Mouse (Mus musculus): ENCODE results near the gene Pkd1l1. TPM values are rescaled to one million over a fixed set of nuclear protein-coding genes. Genes with fewer than 3 reads are reported as not detected.
A peak's percentile ranks its signal among the peaks of the same experiment; 100 is the strongest.

Pkd1l1 gene
- polyA plus RNA-seq, 1 experiment from 2014 or later, result 0.09 TPM

DNA sequence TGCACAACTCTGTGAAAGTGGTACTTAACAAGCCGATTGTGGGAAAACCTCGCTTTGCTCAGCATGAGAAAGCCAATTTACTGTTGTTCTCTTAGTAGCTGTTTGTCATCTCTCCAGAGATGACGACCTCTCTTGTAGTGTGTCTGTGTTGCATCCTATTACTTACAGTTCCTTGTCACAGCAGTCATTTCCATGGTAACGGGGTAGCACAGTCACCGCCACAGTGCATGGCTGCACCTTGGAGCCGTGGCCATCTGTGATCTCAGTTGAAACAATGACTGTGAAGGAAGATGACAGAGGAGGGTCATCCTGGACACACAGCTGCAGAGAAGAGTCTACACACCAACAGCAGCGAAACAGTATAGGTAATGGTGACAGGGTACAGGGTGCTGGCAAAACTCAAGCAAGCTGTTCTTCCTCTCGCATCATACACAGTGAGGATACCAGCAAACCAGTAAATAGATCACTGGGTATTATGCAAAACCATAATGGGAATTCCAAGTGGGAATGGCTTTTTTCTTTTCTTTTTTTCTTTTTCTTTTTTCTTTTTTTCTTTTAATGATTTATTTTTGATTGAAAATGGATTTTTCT lies 56.9 kb downstream of the Pkd1l1 start:
- Histone ChIP-seq H3K4me2 (peak overlapping the region; percentile 28), H3K4me3 (no peak overlapping the region), H3K4me1 (peaks cover 5% of the 10 kb centered on the region; the same call in 1 of the 2 replicates), H3K9ac (no peak overlapping the region), H3K9me3 (replicated peaks) (no peaks in the 10 kb centered on the region), H3K36me3 (ENCODE audit: poor library complexity, severe bottlenecking) (no peaks in the 10 kb centered on the region), H3K27ac (peak overlapping the region; percentile 19; the same call in 1 of the 2 replicates), H3K27me3 (no peaks in the 10 kb centered on the region)
- 53% methylated on average over 8 of the region's 8 CpGs for WGBS
- peak; percentile 94 for ATAC-seq

DNA sequence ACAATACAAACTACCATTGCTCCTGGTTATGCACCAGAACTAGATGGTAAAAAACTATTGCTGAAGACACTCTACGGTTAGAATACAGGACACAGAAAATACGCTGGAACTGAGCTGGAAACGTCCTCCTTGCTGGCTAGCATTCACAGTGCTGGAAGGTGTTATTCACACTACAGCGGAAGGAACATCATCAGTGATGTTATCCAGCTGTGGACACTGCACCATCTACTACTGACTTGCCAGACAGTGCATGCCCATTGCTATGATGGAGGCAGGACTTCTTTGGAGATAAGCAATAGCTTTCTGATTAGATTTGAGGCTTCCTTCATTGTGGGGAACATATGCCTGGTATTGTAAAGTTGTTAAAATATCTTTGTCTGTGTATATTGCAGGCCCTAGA lies 90.3 kb downstream of the Pkd1l1 start:
- Histone ChIP-seq H3K27ac (no peak overlapping the region), H3K36me3 (ENCODE audit: poor library complexity, severe bottlenecking) (no peaks in the 10 kb centered on the region), H3K4me3 (no peak overlapping the region), H3K27me3 (no peaks in the 10 kb centered on the region), H3K4me2 (no peak overlapping the region), H3K9me3 (replicated peaks) (no peaks in the 10 kb centered on the region), H3K4me1 (no peaks in the 10 kb centered on the region), H3K9ac (no peak overlapping the region)
- no peak for ATAC-seq
- 96% methylated on average over 4 of the region's 4 CpGs for WGBS

DNA sequence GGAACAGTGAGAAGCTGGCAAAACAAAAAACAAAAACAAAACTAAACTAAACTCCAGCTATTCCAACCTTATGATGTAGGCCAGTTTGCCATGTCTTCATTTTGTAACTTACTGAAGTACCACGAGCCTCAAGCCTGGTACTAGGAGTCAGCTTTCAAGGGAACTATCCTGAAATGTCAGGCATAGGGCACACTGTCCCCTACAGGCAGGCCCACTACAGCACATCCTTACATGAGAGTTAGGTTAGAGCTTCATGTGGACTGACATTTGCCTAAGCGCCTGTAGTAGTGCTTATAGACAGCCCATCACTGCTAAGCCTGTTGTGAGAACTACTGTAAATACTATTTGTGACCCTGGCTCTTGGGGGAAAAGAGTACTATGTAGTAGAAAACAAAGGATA lies 91.5 kb downstream of the Pkd1l1 start:
- Histone ChIP-seq H3K9ac (no peak overlapping the region), H3K27ac (no peak overlapping the region), H3K27me3 (no peaks in the 10 kb centered on the region), H3K4me2 (no peak overlapping the region), H3K4me1 (no peaks in the 10 kb centered on the region), H3K4me3 (no peak overlapping the region), H3K36me3 (ENCODE audit: poor library complexity, severe bottlenecking) (no peaks in the 10 kb centered on the region), H3K9me3 (replicated peaks) (no peaks in the 10 kb centered on the region)
- WGBS, result 62% methylated on average over 2 of the region's 2 CpGs
- ATAC-seq, result no peak

DNA sequence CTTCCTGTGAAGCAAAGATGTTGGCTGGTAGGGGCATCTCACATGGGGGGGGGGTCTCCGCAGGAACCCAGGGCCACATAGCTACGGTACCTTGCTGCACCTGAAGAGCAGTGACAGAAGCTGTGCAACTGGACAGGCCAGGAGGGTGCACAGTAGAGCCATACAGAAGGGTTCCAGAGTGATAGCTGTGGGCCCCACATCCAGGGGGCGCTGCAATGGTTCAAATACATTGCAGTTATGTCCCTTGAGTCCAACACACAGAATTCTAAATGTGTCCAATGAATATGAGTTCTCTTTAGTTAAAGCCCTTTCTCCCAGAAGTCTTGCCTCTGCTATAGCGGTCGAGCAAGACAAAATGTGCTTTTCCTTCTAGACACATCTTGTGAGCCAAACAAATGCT lies 103.0 kb downstream of the Pkd1l1 start:
- no peak for ATAC-seq
- Histone ChIP-seq H3K27ac (no peak overlapping the region), H3K36me3 (ENCODE audit: poor library complexity, severe bottlenecking) (no peaks in the 10 kb centered on the region), H3K4me1 (no peaks in the 10 kb centered on the region), H3K9ac (no peak overlapping the region), H3K27me3 (no peaks in the 10 kb centered on the region), H3K4me3 (no peak overlapping the region), H3K9me3 (replicated peaks) (no peaks in the 10 kb centered on the region), H3K4me2 (no peak overlapping the region)
- 87% methylated on average over 5 of the region's 5 CpGs for WGBS

DNA sequence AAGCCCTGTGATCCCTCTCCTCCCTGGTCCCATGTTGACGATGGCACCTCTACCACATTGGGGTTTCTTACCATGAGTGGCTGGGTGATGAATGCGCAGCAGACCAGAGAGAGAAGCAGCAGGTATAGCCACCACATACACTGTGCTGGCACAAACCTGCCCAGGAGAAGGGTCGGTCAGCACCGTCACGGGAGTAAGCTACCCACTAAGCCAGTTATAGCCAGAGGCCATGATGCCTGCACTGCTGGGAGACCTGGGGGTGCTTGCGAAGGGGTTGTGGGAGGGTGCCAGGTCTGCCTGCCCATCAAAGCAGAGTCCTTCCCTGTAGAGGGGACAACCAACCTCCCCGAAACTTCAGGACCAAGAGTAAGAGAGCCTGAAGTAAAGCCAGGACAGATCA lies 107.0 kb downstream of the Pkd1l1 start:
- Histone ChIP-seq H3K27me3 (no peaks in the 10 kb centered on the region), H3K27ac (no peak overlapping the region), H3K4me3 (no peak overlapping the region), H3K4me1 (peaks cover 22% of the 10 kb centered on the region), H3K9me3 (replicated peaks) (no peaks in the 10 kb centered on the region), H3K36me3 (ENCODE audit: poor library complexity, severe bottlenecking) (no peaks in the 10 kb centered on the region), H3K4me2 (no peak overlapping the region), H3K9ac (no peak overlapping the region)
- ATAC-seq, result no peak
- 96% methylated on average over 7 of the region's 7 CpGs for WGBS

DNA sequence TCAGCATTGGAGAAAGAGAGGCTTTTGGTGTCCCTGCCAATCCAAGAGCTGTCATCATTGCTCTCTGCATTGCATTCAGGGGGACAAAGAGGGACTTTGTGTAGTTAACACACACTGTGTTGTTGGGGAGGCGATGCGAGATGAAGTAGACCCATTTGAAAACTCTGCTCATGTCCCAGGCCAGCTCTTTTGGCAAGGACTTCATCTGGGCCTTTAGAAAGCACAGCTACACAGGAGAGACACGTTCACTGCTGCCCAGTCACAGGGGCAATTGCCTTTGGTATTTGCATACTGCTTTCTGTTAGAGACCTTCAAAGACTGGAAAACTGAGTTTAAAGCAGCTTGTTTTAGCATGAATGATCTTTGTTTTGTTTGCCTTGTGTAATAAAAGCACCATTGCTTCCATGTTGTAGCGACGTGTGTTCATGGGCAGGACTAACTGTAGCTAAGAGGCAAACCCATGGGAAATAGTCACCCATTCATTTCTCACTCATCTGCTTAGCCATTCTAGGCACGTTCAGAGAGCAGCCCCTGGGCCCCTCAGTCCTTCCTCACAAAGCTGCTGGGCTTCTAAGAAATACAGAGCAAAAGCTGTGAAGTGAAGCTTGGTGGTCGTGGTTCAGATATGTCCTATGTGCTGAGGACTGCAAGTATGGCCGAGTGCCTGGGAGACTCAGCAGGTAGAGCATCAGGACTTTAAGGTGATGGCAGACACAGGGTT lies 109.0 kb downstream of the Pkd1l1 start:
- 41% methylated on average over 8 of the region's 8 CpGs for WGBS
- peak; percentile 91 for ATAC-seq
- Histone ChIP-seq H3K4me1 (peaks cover 26% of the 10 kb centered on the region), H3K27me3 (no peaks in the 10 kb centered on the region), H3K4me3 (no peak overlapping the region), H3K36me3 (ENCODE audit: poor library complexity, severe bottlenecking) (no peaks in the 10 kb centered on the region), H3K27ac (peak overlapping the region; percentile 59), H3K9me3 (replicated peaks) (no peaks in the 10 kb centered on the region), H3K4me2 (no peak overlapping the region), H3K9ac (no peak overlapping the region)

DNA sequence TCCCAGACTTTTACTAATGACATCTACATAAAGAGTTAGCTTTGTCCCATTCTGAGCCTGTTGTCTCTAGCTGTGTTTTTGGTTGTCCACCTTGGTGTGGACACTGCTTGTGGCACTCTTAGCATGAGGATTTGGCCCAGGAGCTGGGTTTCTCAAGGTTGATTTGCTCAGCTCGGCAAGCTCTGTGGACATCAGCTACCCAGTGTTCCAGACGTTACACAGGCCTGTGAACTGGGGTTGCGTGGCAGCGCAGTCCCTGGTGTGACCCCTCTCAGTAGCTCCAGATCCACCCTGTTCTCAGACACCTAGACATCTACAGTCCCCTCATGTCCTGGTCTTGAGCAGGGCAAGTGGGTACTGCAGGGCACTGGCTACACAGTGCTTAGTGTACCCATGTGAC lies 110.6 kb downstream of the Pkd1l1 start:
- WGBS, result 84% methylated on average over 4 of the region's 4 CpGs
- H3K4me3 ChIP-seq, result no peak overlapping the region
- H3K27me3 ChIP-seq, result no peaks in the 10 kb centered on the region
- H3K4me2 ChIP-seq, result no peak overlapping the region
- no peak overlapping the region for H3K9ac ChIP-seq
- H3K9me3 ChIP-seq (replicated peaks), result no peaks in the 10 kb centered on the region
- peaks cover 26% of the 10 kb centered on the region for H3K4me1 ChIP-seq
- ATAC-seq, result no peak
- H3K27ac ChIP-seq, result no peak overlapping the region
- H3K36me3 ChIP-seq (ENCODE audit: poor library complexity, severe bottlenecking), result no peaks in the 10 kb centered on the region

DNA sequence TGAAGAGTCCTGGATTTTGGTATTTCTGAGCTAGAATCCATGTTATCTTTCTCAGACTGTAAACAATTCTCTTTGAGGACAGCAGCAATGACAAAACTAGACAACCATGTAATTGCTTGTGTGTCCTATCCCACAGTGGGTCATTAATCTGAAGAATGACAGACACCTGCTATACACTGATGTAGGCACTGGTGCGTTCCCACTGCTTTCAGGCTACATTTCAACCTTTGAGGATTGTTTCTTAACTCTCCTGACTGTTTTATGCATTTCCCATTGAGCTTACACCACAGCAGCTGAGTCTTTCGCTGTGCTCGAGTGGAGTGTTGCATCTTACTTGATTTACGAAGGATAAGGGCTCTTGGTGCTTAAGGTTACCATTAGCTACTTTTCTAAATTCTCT lies 111.1 kb downstream of the Pkd1l1 start:
- no peak overlapping the region for H3K4me3 ChIP-seq
- H3K27me3 ChIP-seq, result no peaks in the 10 kb centered on the region
- peaks cover 26% of the 10 kb centered on the region for H3K4me1 ChIP-seq
- WGBS, result 78% methylated on average over 4 of the region's 4 CpGs
- no peak for ATAC-seq
- H3K4me2 ChIP-seq, result no peak overlapping the region
- no peaks in the 10 kb centered on the region for H3K36me3 ChIP-seq (ENCODE audit: poor library complexity, severe bottlenecking)
- H3K27ac ChIP-seq, result no peak overlapping the region
- no peak overlapping the region for H3K9ac ChIP-seq
- no peaks in the 10 kb centered on the region for H3K9me3 ChIP-seq (replicated peaks)

DNA sequence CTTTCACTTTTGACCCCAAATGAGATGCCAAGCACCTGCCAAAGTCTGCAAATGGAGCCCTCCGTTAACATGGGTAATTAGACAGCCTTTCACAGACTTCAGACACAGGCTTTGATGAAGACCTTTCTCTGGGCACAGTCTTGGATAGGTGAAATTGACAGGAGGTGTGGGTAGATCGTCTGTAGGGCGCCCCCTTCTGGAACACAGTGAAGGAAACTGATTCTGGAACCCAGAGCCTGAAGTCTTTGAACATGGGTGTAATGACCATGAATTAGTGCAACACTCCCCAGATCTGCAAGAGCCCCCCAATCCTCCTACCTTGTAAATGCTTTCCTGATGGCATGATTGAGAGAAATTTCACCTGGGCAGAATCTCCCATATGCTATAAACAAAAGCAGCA lies 112.2 kb downstream of the Pkd1l1 start:
- Histone ChIP-seq H3K9ac (no peak overlapping the region), H3K27ac (no peak overlapping the region), H3K4me1 (peaks cover 26% of the 10 kb centered on the region), H3K9me3 (replicated peaks) (no peaks in the 10 kb centered on the region), H3K27me3 (no peaks in the 10 kb centered on the region), H3K4me2 (no peak overlapping the region), H3K4me3 (no peak overlapping the region), H3K36me3 (ENCODE audit: poor library complexity, severe bottlenecking) (no peaks in the 10 kb centered on the region)
- WGBS, result 11% methylated on average over 3 of the region's 3 CpGs
- ATAC-seq, result no peak

DNA sequence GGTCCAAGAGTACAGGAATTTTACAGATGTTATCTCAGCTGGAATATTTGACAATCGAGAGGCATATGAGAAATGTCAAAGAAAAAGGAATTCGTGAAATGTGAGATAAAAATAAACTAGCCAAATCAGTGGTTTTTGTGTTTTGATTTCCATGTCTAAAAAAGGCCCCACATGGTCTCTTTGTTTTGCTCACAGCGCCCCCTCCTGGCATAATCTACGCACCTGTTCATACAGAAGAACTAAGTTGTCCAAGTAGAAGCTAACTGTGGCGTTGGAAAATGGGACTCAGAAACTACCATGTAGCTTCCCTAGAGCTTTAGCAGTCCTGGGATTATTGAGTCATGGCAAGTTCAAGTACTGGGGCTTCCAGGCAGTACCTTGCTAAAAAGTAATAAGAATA lies 113.2 kb downstream of the Pkd1l1 start:
- ATAC-seq, result no peak
- no peaks in the 10 kb centered on the region for H3K36me3 ChIP-seq (ENCODE audit: poor library complexity, severe bottlenecking)
- 35% methylated on average over 5 of the region's 5 CpGs for WGBS
- H3K27ac ChIP-seq, result no peak overlapping the region
- H3K4me1 ChIP-seq, result peaks cover 26% of the 10 kb centered on the region
- H3K9ac ChIP-seq, result no peak overlapping the region
- H3K4me3 ChIP-seq, result no peak overlapping the region
- H3K27me3 ChIP-seq, result no peaks in the 10 kb centered on the region
- H3K4me2 ChIP-seq, result no peak overlapping the region
- no peaks in the 10 kb centered on the region for H3K9me3 ChIP-seq (replicated peaks)

DNA sequence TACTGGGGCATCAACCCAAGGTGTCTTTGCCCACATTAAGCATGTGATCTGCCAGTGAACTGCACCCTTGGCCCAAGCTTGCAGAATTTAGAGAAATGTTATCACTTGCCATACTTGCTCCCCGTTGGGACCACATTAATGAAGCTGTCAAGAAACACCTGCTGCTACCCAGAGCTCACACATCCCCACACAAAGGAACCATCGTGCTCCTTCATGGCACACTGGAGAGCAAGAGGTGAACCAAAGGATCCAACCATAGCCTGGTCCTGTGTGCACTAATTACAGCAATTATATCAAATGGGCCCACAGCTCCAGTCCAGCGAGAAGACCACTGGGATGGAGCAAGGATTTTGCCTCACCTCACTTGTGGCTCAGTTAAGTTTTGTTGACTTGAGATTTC lies 114.0 kb downstream of the Pkd1l1 start:
- Histone ChIP-seq H3K4me2 (no peak overlapping the region), H3K4me1 (peaks cover 19% of the 10 kb centered on the region), H3K4me3 (no peak overlapping the region), H3K27ac (no peak overlapping the region), H3K9ac (no peak overlapping the region), H3K27me3 (no peaks in the 10 kb centered on the region), H3K9me3 (replicated peaks) (no peaks in the 10 kb centered on the region), H3K36me3 (ENCODE audit: poor library complexity, severe bottlenecking) (no peaks in the 10 kb centered on the region)
- 58% methylated on average over 3 of the region's 3 CpGs for WGBS
- no peak for ATAC-seq

DNA sequence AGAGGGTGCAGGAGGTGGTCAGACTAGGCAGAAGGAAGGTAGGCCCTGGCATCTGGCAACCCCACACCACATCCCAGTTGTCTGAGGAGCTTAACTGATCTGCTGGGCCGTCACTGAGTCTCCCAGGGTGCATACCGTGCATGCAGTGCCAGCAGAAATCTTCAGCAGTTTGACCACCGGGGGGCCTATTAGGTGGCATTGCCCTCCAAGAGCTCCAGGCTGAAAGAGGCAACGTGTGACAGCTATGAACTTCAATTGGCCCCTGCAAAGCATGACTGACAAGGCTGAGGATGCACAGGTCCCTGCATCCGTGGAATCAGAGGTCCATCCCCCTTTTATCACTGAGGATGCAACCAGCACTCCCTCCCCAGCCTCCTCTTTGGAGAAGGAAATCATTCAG lies 116.9 kb downstream of the Pkd1l1 start:
- Histone ChIP-seq H3K4me2 (no peak overlapping the region), H3K9ac (no peak overlapping the region), H3K4me1 (peaks cover 6% of the 10 kb centered on the region), H3K27me3 (no peaks in the 10 kb centered on the region), H3K36me3 (ENCODE audit: poor library complexity, severe bottlenecking) (no peaks in the 10 kb centered on the region), H3K9me3 (replicated peaks) (no peaks in the 10 kb centered on the region), H3K4me3 (no peak overlapping the region), H3K27ac (no peak overlapping the region)
- WGBS, result 57% methylated on average over 5 of the region's 5 CpGs
- ATAC-seq, result no peak

DNA sequence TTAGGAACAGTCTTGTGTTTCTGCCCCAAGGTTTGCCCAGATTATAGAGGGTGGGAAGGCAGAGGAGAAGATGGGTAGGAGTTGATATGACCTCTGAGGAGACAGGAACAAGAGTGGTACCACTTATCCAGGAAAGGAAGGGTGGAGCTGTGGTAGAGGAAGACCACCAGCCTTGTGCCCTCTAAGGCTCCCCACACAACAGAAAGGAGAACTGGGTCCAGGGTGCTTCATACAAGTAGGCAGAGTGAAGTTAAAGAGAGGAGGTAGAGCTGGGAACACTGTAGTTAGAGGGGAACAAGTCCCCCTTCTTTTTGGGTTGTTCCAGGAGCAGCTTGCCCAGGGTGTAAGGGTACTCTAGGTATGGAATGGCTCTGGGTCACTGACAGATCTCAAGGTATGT lies 125.0 kb downstream of the Pkd1l1 start:
- Histone ChIP-seq H3K36me3 (ENCODE audit: poor library complexity, severe bottlenecking) (no peaks in the 10 kb centered on the region), H3K9me3 (replicated peaks) (no peaks in the 10 kb centered on the region), H3K4me2 (no peak overlapping the region), H3K4me3 (no peak overlapping the region), H3K27me3 (no peaks in the 10 kb centered on the region), H3K27ac (no peak overlapping the region), H3K4me1 (no peaks in the 10 kb centered on the region), H3K9ac (no peak overlapping the region)
- no peak for ATAC-seq

All from forebrain, embryonic 13.5 days (tissue).